10 mouse cellular contexts compared by ENCODE assay signal in genomic region chr2:159053534-159053933, GRCm38 (mm10).
DNase-seq lines count a peak whose midpoint lies in the region; ATAC-seq and TF ChIP-seq lines count a peak whose summit lies in the region.
"Had no signal": no experiment of that assay in that cellular context is flagged by ENCODE, and none has a peak within 500 bp of the region (broad histone marks: within the 10 kb centered on the region; RNA-seq: fewer than 3 reads in every experiment).

No protein-coding gene starts in this region.

- WGBS in midbrain, embryonic 13.5 days = 68% methylated on average over 10 of the region's 10 CpGs
- WGBS in midbrain, postnatal 0 days = 68% methylated on average over 10 of the region's 10 CpGs
- 49% methylated on average over 10 of the region's 10 CpGs for WGBS in heart, embryonic 12.5 days
- 41% methylated on average over 10 of the region's 10 CpGs for WGBS in kidney, postnatal 0 days
- WGBS in stomach, embryonic 14.5 days = 55% methylated on average over 10 of the region's 10 CpGs

- no peak for TF ChIP-seq CTCF in midbrain, postnatal 0 days (IDR thresholded peaks at IDR 0.05)
- TF ChIP-seq CTCF in kidney, postnatal 0 days (IDR thresholded peaks at IDR 0.05; ENCODE audit: low read depth) = no peak

- DNase-seq in midbrain, postnatal 0 days (ENCODE audit: low spot score) = no peak
- peak; percentile 54 for DNase-seq in kidney, postnatal 0 days (ENCODE audit: low spot score)
- DNase-seq in left cerebral cortex, postnatal 25 days (ENCODE audit: low spot score in 2 of 2) = no peak
- DNase-seq in urinary bladder, postnatal 4 days (ENCODE audit: low spot score in 2 of 2) = no peak

- peaks cover 4% of the 10 kb centered on the region; the same call in 1 of the 2 replicates for H3K27me3 ChIP-seq in midbrain, embryonic 13.5 days
- H3K27me3 ChIP-seq in midbrain, postnatal 0 days (ENCODE audit: insufficient read depth, low read length) = no peaks in the 10 kb centered on the region
- H3K27me3 ChIP-seq in heart, embryonic 12.5 days (replicated peaks) = no peaks in the 10 kb centered on the region
- no peaks in the 10 kb centered on the region for H3K27me3 ChIP-seq in kidney, postnatal 0 days (ENCODE audit: insufficient read depth, low read length)
- H3K27me3 ChIP-seq in stomach, embryonic 14.5 days (ENCODE audit: control insufficient read depth, insufficient read depth, low read length) = no peaks in the 10 kb centered on the region

- H3K4me1 ChIP-seq in midbrain, embryonic 13.5 days (replicated peaks) = peaks cover 9% of the 10 kb centered on the region; the same call in 1 of the 2 replicates
- H3K4me1 ChIP-seq in midbrain, postnatal 0 days (ENCODE audit: insufficient read depth, low read length) = no peaks in the 10 kb centered on the region
- H3K4me1 ChIP-seq in heart, embryonic 12.5 days (replicated peaks) = no peaks in the 10 kb centered on the region
- no peaks in the 10 kb centered on the region for H3K4me1 ChIP-seq in kidney, postnatal 0 days (replicated peaks; ENCODE audit: insufficient read depth, low read length)
- H3K4me1 ChIP-seq in stomach, embryonic 14.5 days (ENCODE audit: control insufficient read depth, insufficient read depth, low read length) = 0 out of 2 replicates have a peak, but pooled peaks cover 2% of the 10 kb centered on the region

- no peaks in the 10 kb centered on the region for H3K9me3 ChIP-seq in midbrain, embryonic 13.5 days
- H3K9me3 ChIP-seq in midbrain, postnatal 0 days (ENCODE audit: low read length) = no peaks in the 10 kb centered on the region
- no peaks in the 10 kb centered on the region for H3K9me3 ChIP-seq in heart, embryonic 12.5 days (replicated peaks)
- no peaks in the 10 kb centered on the region for H3K9me3 ChIP-seq in kidney, postnatal 0 days (replicated peaks; ENCODE audit: low read length)
- no peaks in the 10 kb centered on the region for H3K9me3 ChIP-seq in stomach, embryonic 14.5 days (ENCODE audit: control insufficient read depth, low read depth, low read length)
- H3K9me3 ChIP-seq: hindbrain, embryonic 10.5 days; midbrain, embryonic 15.5 days had no signal

- no peak overlapping the region for H3K27ac ChIP-seq in midbrain, embryonic 13.5 days
- no peak overlapping the region for H3K27ac ChIP-seq in midbrain, postnatal 0 days (ENCODE audit: low read depth, low read length)
- no peak overlapping the region for H3K27ac ChIP-seq in heart, embryonic 12.5 days (ENCODE audit: poor library complexity, severe bottlenecking)
- no peak overlapping the region for H3K27ac ChIP-seq in kidney, postnatal 0 days
- no peak overlapping the region for H3K27ac ChIP-seq in stomach, embryonic 14.5 days (ENCODE audit: low read length)
- H3K27ac ChIP-seq: hindbrain, embryonic 10.5 days; midbrain, embryonic 15.5 days had no signal

- H3K36me3 ChIP-seq in midbrain, embryonic 13.5 days = no peaks in the 10 kb centered on the region
- H3K36me3 ChIP-seq in midbrain, postnatal 0 days (ENCODE audit: insufficient read depth, low read length) = no peaks in the 10 kb centered on the region
- no peaks in the 10 kb centered on the region for H3K36me3 ChIP-seq in heart, embryonic 12.5 days
- no peaks in the 10 kb centered on the region for H3K36me3 ChIP-seq in kidney, postnatal 0 days (ENCODE audit: insufficient read depth, low read length)
- H3K36me3 ChIP-seq in stomach, embryonic 14.5 days (ENCODE audit: control insufficient read depth, insufficient read depth, low read length) = no peaks in the 10 kb centered on the region
- H3K36me3 ChIP-seq: hindbrain, embryonic 10.5 days; midbrain, embryonic 15.5 days had no signal

- intact Hi-C loops in left cerebral cortex, postnatal 25 days (cut with DNase I) = loop anchor here (5.0 to 10.0 kb wide), 3 partner anchors 1314 to 1831 kb away; partner anchors contain the start of genes Lpin3 and Mafb

- H3K4me2 ChIP-seq in midbrain, embryonic 13.5 days (replicated peaks) = no peak overlapping the region
- no peak overlapping the region for H3K4me2 ChIP-seq in midbrain, postnatal 0 days (ENCODE audit: low read depth, low read length, poor library complexity, severe bottlenecking)
- no peak overlapping the region for H3K4me2 ChIP-seq in heart, embryonic 12.5 days
- H3K4me2 ChIP-seq in kidney, postnatal 0 days (ENCODE audit: low read length) = no peak overlapping the region
- no peak overlapping the region for H3K4me2 ChIP-seq in stomach, embryonic 14.5 days (replicated peaks; ENCODE audit: low read depth, low read length)
- H3K4me2 ChIP-seq: midbrain, embryonic 15.5 days had no signal

- H3K9ac ChIP-seq in midbrain, embryonic 13.5 days (replicated peaks) = no peak overlapping the region
- no peak overlapping the region for H3K9ac ChIP-seq in midbrain, postnatal 0 days (replicated peaks; ENCODE audit: low read length, poor library complexity, severe bottlenecking)
- H3K9ac ChIP-seq in heart, embryonic 12.5 days = no peak overlapping the region
- H3K9ac ChIP-seq in kidney, postnatal 0 days (ENCODE audit: low read depth, low read length) = no peak overlapping the region
- no peak overlapping the region for H3K9ac ChIP-seq in stomach, embryonic 14.5 days (replicated peaks; ENCODE audit: low read depth, low read length)
- H3K9ac ChIP-seq: midbrain, embryonic 15.5 days had no signal

- ATAC-seq in midbrain, embryonic 13.5 days = peak; percentile 43; the same call in 1 of the 2 replicates
- ATAC-seq in midbrain, postnatal 0 days (ENCODE audit: low FRiP score) = no peak
- peak; percentile 87 for ATAC-seq in heart, embryonic 12.5 days (ENCODE audit: insufficient number of reproducible peaks, low FRiP score)
- ATAC-seq in kidney, postnatal 0 days (replicated peaks; ENCODE audit: low FRiP score, low read depth) = peak; percentile 57; the same call in 1 of the 2 replicates
- ATAC-seq in stomach, embryonic 14.5 days (ENCODE audit: insufficient number of reproducible peaks, insufficient read depth, low FRiP score, low read depth) = 0 out of 2 replicates have a peak, but pooled peaks have one; percentile 25
- no peak for ATAC-seq in megakaryocyte, adult 5-6 weeks (ENCODE audit: poor library complexity, severe bottlenecking)

- no peak overlapping the region for H3K4me3 ChIP-seq in midbrain, embryonic 13.5 days (replicated peaks)
- H3K4me3 ChIP-seq in midbrain, postnatal 0 days (ENCODE audit: low read depth, low read length) = no peak overlapping the region
- H3K4me3 ChIP-seq in heart, embryonic 12.5 days = no peak overlapping the region
- H3K4me3 ChIP-seq in kidney, postnatal 0 days (replicated peaks; ENCODE audit: low read depth, low read length) = no peak overlapping the region
- no peak overlapping the region for H3K4me3 ChIP-seq in stomach, embryonic 14.5 days (ENCODE audit: low read depth, low read length)
- H3K4me3 ChIP-seq: hindbrain, embryonic 10.5 days; midbrain, embryonic 15.5 days had no signal

Comparison
In these comparisons a context has a peak if more than half of its experiments do, and no peak if none do; other contexts are left out.
1. ATAC-seq: peak in midbrain, embryonic 13.5 days (single experiment), heart, embryonic 12.5 days (single experiment), kidney, postnatal 0 days (single experiment) and stomach, embryonic 14.5 days (single experiment); none in midbrain, postnatal 0 days (single experiment) and megakaryocyte, adult 5-6 weeks (single experiment).